Mouse (Mus musculus): Measurements from ENCODE around the gene Zfp14. TPM values are rescaled to one million over a fixed set of nuclear protein-coding genes. Genes with fewer than 3 reads are reported as not detected.
A peak's percentile ranks its signal among the peaks of the same experiment; 100 is the strongest.

The Zfp14 gene
- 4.1 and 4.4 TPM in 2 replicates for polyA plus RNA-seq (2016; fragmentation: Nextera tagmentation; extraction: Ambion mirVana)

DNA sequence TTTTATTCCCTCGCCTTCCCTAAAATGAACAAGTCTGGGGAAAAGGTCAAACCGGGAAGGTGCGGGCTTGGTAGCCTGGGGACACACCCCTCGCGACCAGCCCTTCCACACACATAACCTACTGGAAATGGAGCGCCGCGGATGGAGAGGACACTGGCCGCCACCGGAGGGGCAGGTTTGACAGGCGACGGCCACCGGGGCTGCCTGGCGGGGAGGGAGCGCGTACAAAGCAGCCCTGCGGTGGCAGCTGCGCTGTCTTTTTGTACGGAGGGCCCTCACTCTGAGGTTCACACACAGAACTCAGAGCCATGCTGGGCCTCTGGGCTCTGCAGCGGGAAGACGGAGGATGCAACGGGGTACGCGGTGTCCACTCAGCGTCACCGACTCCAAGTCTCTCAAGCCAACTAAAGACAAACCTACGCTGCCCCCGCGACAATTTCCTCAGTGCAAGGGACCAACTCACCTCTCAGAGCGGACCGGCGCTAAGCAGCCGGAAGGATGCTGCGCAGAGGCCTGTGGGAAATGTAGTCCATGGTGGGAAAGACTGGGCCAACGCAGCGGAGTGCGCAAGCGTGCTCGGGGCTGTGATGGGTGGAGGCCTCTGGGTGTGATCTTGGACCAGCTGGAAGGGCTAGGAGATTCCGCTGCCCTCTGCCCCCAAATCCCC lies at the start of gene Zfp14:
Zfp14 (minus strand) TSS at position 499 of the 667 bp plus-strand sequence.
- no peaks in the 10 kb centered on the region for H3K27me3 ChIP-seq (ENCODE audit: low read depth, poor library complexity, severe bottlenecking)
- WGBS = under 1% methylated on average over 40 of the region's 40 CpGs
- peak; percentile 90 for DNase-seq (ENCODE audit: low spot score)

DNA sequence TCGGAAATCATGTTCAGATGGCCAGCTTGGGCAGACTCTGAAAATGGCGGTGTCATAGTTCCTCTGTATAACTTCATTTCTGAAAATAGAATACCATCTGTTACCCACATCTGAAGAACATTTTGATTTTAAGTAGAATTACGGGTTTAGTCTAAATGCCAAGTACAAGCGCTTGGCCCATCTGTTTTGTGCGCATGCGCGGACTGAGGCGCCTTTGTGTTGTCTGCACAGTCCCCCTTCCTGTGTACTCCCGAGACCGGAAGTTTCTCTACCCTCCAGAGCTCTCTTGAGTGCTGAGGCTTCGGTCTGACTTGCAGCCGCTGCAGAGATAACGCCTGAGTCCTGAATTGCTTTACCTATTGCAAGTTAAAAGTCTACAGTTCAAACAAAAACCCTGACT lies 48.1 kb upstream of the Zfp14 start:
- Histone ChIP-seq H3K9me3 (replicated peaks) (peaks cover 26% of the 10 kb centered on the region), H3K27ac (replicated peaks) (no peak overlapping the region), H3K27me3 (ENCODE audit: low read depth, poor library complexity, severe bottlenecking) (no peaks in the 10 kb centered on the region), H3K36me3 (peaks cover 74% of the 10 kb centered on the region), H3K4me3 (no peak overlapping the region), H3K4me1 (peaks cover 14% of the 10 kb centered on the region)
- 96% methylated on average over 13 of the region's 13 CpGs for WGBS
- no peak for DNase-seq (ENCODE audit: low spot score)

More for the DNA sequence above, at the start of gene Zfp14:
- Histone ChIP-seq H3K27ac (replicated peaks) (peak within 1 kb of the TSS; percentile 88), H3K9me3 (replicated peaks) (no peaks in the 10 kb centered on the region), H3K4me3 (peak within 1 kb of the TSS; percentile 85), H3K36me3 (peaks cover 14% of the 10 kb centered on the region), H3K4me1 (peaks cover 18% of the 10 kb centered on the region)

DNA sequence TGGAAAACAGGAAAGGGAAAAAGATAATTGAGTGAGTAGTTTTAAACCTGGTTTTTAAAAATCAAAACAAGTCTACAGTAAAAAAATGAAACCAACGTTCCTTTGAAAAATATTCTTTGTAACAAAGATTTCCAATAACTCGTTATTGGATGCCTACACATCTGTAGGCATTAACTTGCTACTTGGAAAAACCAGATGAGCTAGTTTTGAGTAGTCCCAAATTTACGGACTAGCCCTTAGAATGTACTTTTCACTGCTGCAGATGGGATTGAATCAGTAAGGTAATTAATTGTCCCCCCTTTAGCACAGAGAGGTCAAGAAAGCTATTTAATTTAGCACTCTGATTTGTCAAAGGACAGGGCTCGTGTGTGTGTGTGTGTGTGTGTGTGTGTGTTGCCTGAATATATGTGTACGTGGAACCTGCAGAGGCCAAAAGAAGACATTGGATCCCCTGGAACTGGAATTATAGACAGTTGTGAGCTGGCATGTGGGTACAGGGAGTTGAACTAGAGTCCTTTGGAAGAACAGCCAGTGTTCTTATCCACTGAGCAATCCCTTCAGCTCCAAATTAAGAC lies 44.5 kb upstream of the Zfp14 start:
- 21% methylated on average over 5 of the region's 5 CpGs for WGBS
- peak overlapping the region; percentile 98 for H3K27ac ChIP-seq (replicated peaks)
- peaks cover 37% of the 10 kb centered on the region for H3K36me3 ChIP-seq

DNA sequence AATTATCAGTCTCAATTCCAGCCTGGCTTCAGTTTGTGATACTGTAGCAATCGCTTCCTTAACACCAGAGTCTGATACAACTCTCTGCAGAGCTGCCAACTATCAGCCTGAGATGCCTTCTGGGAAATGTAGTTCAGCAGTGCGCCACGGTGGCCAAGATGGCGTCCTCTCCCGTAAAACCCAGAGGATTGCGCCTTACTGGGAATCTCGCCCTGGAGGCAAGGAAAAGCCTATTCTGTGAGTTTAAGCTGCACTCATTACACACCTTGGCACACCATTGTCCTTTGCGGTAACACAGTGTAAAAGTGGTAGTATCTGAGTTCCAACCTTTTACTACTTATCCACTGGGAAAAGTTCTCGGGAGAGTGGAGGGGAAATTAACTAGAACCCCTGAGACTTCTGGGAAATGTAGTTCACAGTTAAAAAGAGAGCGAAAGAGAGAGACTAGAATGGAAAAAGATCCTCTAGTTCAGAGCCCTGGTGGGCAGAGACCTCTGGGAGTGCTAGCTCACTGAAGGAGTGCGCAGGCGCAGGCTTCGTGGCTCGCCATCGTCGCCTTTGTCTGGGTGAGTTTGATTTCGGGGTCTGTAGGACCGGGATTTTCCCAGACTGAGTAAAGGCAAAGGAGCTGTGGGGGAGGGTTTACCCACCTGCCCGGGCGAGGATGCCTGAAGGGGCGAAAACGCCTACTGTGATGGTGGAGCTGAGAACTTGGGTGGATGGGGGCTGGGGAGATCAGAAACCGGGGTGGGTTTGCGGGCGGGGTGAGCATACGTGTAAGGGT lies 43.7 kb upstream of the Zfp14 start, which contains the start of gene Zfp260:
Zfp260 (plus strand) TSS at position 132 of the 784 bp plus-strand sequence.
- WGBS = under 1% methylated on average over 26 of the region's 26 CpGs
- Histone ChIP-seq H3K9me3 (replicated peaks) (no peaks in the 10 kb centered on the region; the same call in 1 of the 2 replicates), H3K4me3 (peak within 1 kb of the TSS; percentile 75), H3K27ac (replicated peaks) (peak within 1 kb of the TSS; percentile 98), H3K4me1 (peaks cover 25% of the 10 kb centered on the region), H3K27me3 (ENCODE audit: low read depth, poor library complexity, severe bottlenecking) (no peaks in the 10 kb centered on the region), H3K36me3 (peaks cover 29% of the 10 kb centered on the region)
- DNase-seq (ENCODE audit: low spot score) = peak; percentile 95

More for the DNA sequence above, 44.5 kb upstream of the Zfp14 start:
- DNase-seq (ENCODE audit: low spot score) = no peak
- peak overlapping the region; percentile 75 for H3K4me3 ChIP-seq
- H3K27me3 ChIP-seq (ENCODE audit: low read depth, poor library complexity, severe bottlenecking) = no peaks in the 10 kb centered on the region
- H3K9me3 ChIP-seq (replicated peaks) = no peaks in the 10 kb centered on the region; the same call in 1 of the 2 replicates
- peaks cover 25% of the 10 kb centered on the region for H3K4me1 ChIP-seq

DNA sequence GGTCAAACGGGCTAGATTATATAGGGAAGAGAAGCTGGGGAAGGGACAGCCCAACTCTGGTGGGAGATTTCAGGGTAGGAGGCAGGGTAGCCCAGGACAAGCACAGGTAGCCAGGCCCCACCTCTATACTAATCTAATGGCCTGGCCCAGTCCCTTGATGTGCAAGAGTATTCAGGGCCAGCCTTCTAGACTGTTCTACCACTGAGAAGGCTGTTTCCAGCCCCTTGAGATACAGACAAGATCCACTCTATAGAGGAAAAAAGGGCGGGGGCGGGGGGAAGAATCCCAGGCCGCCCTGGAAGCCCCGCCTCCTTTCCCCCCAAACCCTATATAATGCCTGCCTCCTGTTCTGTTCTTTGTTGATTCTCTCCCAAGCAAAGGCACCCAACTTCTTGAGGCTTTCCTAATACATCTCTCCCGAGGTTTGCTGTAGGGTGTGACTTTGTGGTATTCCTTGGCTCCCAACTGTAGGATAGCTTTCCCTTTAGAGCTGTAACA lies 42.8 kb upstream of the Zfp14 start:
- peak overlapping the region; percentile 75 for H3K4me3 ChIP-seq
- no peaks in the 10 kb centered on the region for H3K27me3 ChIP-seq (ENCODE audit: low read depth, poor library complexity, severe bottlenecking)
- 67% methylated on average over 6 of the region's 6 CpGs for WGBS
- peaks cover 20% of the 10 kb centered on the region for H3K36me3 ChIP-seq
- peak overlapping the region; percentile 98 for H3K27ac ChIP-seq (replicated peaks)
- DNase-seq (ENCODE audit: low spot score) = no peak
- peaks cover 32% of the 10 kb centered on the region for H3K4me1 ChIP-seq
- H3K9me3 ChIP-seq (replicated peaks) = no peaks in the 10 kb centered on the region; the same call in 1 of the 2 replicates

DNA sequence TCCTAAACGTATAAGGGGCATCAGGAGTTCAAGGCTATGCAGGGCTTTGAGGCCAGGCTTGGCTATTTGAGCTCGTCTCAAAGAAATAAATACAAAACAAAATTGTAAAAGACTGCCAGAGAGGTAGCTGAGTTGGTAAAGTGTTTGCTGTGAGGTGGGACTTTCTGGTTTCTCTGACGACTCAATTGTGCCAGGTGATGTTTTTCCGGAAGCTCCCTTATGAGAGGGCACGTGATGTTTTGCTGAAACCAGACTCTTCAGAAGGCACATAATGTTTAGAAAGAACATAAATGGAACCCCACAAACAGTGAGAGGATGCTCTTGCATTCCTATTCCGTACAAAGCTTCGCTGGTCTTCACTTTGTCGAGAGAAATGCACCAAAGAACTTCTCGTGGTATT lies 41.5 kb upstream of the Zfp14 start:
- WGBS = 85% methylated on average over 9 of the region's 9 CpGs

DNA sequence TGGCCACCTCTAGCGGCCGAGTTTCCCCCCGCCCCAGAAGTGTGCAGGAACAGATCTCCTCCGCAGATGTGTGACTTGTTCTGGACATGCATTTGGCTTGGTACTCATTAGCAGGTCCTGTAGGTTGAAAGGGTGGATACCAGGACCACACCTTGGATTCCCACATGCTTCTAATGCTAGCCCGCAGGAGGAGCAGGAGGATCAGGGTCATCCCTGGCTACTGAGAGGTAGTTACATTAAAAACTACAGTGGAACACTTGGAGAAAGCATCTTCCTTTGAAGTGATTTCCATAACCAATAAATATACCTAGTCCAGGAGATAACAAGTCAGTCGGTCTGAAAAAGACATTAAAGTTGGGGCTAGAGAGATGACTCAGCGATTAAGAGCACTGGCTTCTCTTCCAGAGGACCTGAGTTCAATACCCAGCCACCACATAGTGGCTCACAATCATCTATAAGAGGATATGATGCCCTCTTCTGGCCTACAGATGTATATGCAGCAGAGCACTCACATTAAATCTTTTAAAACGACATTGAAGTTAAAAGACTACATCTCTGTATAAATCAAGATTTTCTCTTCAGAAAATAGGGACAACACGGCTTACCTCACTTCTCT lies 39.9 kb upstream of the Zfp14 start:
- no peak for DNase-seq (ENCODE audit: low spot score)
- 13% methylated on average over 9 of the region's 9 CpGs for WGBS

More for the DNA sequence above, 41.5 kb upstream of the Zfp14 start:
- H3K36me3 ChIP-seq = peaks cover 8% of the 10 kb centered on the region
- DNase-seq (ENCODE audit: low spot score) = no peak
- H3K27ac ChIP-seq (replicated peaks) = no peak overlapping the region
- H3K4me1 ChIP-seq = peaks cover 45% of the 10 kb centered on the region
- no peak overlapping the region for H3K4me3 ChIP-seq
- H3K27me3 ChIP-seq (ENCODE audit: low read depth, poor library complexity, severe bottlenecking) = no peaks in the 10 kb centered on the region
- H3K9me3 ChIP-seq (replicated peaks) = no peaks in the 10 kb centered on the region

DNA sequence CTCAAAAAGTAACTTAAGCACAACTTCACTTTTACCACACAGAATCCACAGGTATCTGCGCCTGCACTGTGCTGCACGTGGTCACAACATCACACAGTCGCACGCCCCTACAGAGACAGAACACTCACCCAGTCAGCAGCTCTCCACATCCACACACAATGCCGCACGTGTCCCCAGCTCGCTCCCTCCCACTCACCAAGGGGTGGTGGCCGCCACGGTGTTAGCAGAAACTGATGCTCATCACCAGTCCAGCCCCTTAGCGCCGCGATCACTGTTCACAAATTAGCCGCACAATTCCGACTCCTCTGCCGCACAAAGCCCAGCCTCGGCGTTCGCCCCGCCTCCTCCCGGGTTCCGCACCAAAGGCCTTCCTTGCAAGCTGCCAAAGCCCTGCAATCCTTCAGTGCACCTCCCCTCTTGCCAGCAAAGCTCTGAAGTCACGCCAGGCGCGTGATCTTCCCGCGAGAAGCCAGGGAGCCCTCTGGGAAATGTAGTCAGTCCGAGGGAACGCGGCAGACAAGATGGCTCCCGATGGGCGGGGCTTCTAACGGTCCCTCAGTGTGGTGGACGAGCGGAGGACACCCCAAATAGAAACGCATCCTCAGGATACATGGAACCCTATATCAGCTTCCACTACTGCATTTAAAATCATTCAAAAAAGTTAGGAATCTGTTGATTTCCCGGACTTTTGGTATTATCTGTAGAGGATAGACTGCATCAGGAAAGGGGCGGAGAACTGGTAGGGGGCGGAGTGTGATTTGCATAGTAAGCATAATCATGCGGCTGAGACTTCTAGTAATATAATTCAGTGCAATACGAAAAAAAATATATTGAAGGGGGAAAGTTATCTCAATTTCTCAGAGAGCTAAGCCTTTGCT lies 39.2 kb upstream of the Zfp14 start, which contains the start of the genes Gm26920 and Zfp566:
Gm26920 (minus strand) TSS at position 319 of the 878 bp plus-strand sequence.
Zfp566 (minus strand) TSS at position 436 of the 878 bp plus-strand sequence.
- Histone ChIP-seq H3K27me3 (ENCODE audit: low read depth, poor library complexity, severe bottlenecking) (no peaks in the 10 kb centered on the region), H3K9me3 (replicated peaks) (peaks cover 5% of the 10 kb centered on the region), H3K27ac (replicated peaks) (peak within 1 kb of the TSS; percentile 91), H3K4me1 (peaks cover 37% of the 10 kb centered on the region), H3K36me3 (peaks cover 20% of the 10 kb centered on the region), H3K4me3 (peak within 1 kb of the TSS; percentile 71)
- 0% methylated on average over 40 of the region's 40 CpGs for WGBS
- DNase-seq (ENCODE audit: low spot score) = peak; percentile 99

More for the DNA sequence above, 39.9 kb upstream of the Zfp14 start:
- H3K4me1 ChIP-seq = peaks cover 42% of the 10 kb centered on the region
- peak overlapping the region; percentile 71 for H3K4me3 ChIP-seq
- H3K27me3 ChIP-seq (ENCODE audit: low read depth, poor library complexity, severe bottlenecking) = no peaks in the 10 kb centered on the region
- H3K9me3 ChIP-seq (replicated peaks) = no peaks in the 10 kb centered on the region; the same call in 1 of the 2 replicates
- H3K27ac ChIP-seq (replicated peaks) = peak overlapping the region; percentile 91
- H3K36me3 ChIP-seq = peaks cover 13% of the 10 kb centered on the region

DNA sequence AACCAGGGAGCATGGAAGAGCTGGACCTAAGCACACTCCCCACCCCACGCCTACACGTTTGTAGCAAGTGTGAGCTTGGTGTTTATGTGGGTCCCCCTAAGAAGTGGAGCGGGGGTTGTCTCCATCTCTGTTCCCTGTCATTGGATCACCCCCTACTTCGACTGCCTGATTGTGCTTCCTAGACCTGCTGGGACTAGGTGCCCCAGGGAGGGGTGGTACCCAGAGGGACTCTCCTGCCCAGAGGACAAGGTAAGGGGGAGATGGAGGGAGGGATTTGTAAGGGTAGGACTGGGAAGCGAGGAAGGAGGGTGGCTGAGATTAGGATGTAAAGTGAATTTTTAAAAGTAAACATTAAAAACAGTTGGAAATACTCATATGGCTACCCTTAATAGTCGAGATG lies 38.2 kb upstream of the Zfp14 start:
- Histone ChIP-seq H3K9me3 (replicated peaks) (peaks cover 8% of the 10 kb centered on the region), H3K4me1 (peaks cover 36% of the 10 kb centered on the region), H3K4me3 (peak overlapping the region; percentile 71), H3K27ac (replicated peaks) (peak overlapping the region; percentile 91), H3K36me3 (peaks cover 30% of the 10 kb centered on the region), H3K27me3 (ENCODE audit: low read depth, poor library complexity, severe bottlenecking) (no peaks in the 10 kb centered on the region)
- 17% methylated on average over 6 of the region's 6 CpGs for WGBS
- DNase-seq (ENCODE audit: low spot score) = no peak

DNA sequence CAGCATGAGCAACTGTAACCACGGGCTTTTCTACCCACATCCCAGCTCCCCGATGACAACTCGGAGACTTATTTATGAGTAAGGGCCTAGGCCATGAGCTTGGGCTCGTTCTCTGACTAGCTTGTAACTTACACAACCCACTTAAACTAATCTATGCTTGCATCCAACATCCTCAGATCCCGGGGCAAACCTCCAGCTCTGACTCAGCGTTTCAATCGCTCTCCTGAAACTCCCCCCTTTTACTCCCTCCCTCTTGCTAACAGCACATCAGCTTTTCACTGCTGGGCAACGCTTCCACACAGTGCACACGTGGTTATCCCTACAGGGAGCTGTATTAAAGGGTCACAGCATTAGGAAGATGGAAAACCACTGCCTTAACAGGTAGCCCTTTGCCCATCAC lies 35.3 kb upstream of the Zfp14 start:
- H3K27me3 ChIP-seq (ENCODE audit: low read depth, poor library complexity, severe bottlenecking) = no peaks in the 10 kb centered on the region
- no peak for DNase-seq (ENCODE audit: low spot score)
- no peak overlapping the region for H3K4me3 ChIP-seq
- H3K36me3 ChIP-seq = peaks cover 59% of the 10 kb centered on the region
- H3K9me3 ChIP-seq (replicated peaks) = peaks cover 8% of the 10 kb centered on the region
- H3K4me1 ChIP-seq = peaks cover 29% of the 10 kb centered on the region
- H3K27ac ChIP-seq (replicated peaks) = no peak overlapping the region
- WGBS = 95% methylated on average over 9 of the region's 9 CpGs
